Mouse (Mus musculus): ENCODE results near the gene Kctd20. TPM values are rescaled to one million over a fixed set of nuclear protein-coding genes. Genes with fewer than 3 reads are reported as not detected.

The Kctd20 gene
- polyA plus RNA-seq, 1 experiment from 2014 or later, result 83.7 TPM

- H3K4me1 ChIP-seq (ENCODE audit: control insufficient read depth, insufficient read depth, low read length), result no peaks in the 10 kb centered on the region
- no peak within 1 kb of the TSS for H3K4me2 ChIP-seq (replicated peaks; ENCODE audit: low read depth, low read length)
- H3K27me3 ChIP-seq (ENCODE audit: control insufficient read depth, insufficient read depth, low read length), result no peaks in the 10 kb centered on the region
- H3K9me3 ChIP-seq (ENCODE audit: control insufficient read depth, low read length), result peaks cover 4% of the 10 kb centered on the region; the same call in 1 of the 2 replicates
- no peak within 1 kb of the TSS for H3K27ac ChIP-seq (ENCODE audit: low read depth, low read length)
- ATAC-seq (ENCODE audit: low FRiP score, low TSS enrichment), result no peak
- no peak within 1 kb of the TSS for H3K4me3 ChIP-seq (ENCODE audit: low read length)
- WGBS, result 94% methylated on average over 7 of the region's 7 CpGs
- no peak within 1 kb of the TSS for H3K9ac ChIP-seq (ENCODE audit: low read depth, low read length)
- no peaks in the 10 kb centered on the region for H3K36me3 ChIP-seq (ENCODE audit: control insufficient read depth, insufficient read depth, low read length)
Measured at GRCm38 (mm10) chr17:28943740-28944139, 8.0 kb upstream of the Kctd20 start, which contains the start of gene Pxt1. Pxt1 (minus strand) TSS chr17:28943840.

GRCm38 (mm10) chr17:28944481-28944880 lies 7.3 kb upstream of the Kctd20 start:
- Histone ChIP-seq H3K4me2 (replicated peaks; ENCODE audit: low read depth, low read length) (no peak overlapping the region), H3K27ac (ENCODE audit: low read depth, low read length) (no peak overlapping the region), H3K9ac (ENCODE audit: low read depth, low read length) (no peak overlapping the region), H3K4me3 (ENCODE audit: low read length) (no peak overlapping the region), H3K9me3 (ENCODE audit: control insufficient read depth, low read length) (peaks cover 4% of the 10 kb centered on the region; the same call in 1 of the 2 replicates), H3K27me3 (ENCODE audit: control insufficient read depth, insufficient read depth, low read length) (no peaks in the 10 kb centered on the region), H3K36me3 (ENCODE audit: control insufficient read depth, insufficient read depth, low read length) (no peaks in the 10 kb centered on the region), H3K4me1 (ENCODE audit: control insufficient read depth, insufficient read depth, low read length) (no peaks in the 10 kb centered on the region)
- WGBS, result 93% methylated on average over 7 of the region's 7 CpGs
- ATAC-seq (ENCODE audit: low FRiP score, low TSS enrichment), result no peak

GRCm38 (mm10) chr17:28947011-28947939 lies 4.5 kb upstream of the Kctd20 start:
- ATAC-seq (ENCODE audit: low FRiP score, low TSS enrichment), result no peak
- Histone ChIP-seq H3K36me3 (ENCODE audit: control insufficient read depth, insufficient read depth, low read length) (no peaks in the 10 kb centered on the region), H3K4me2 (replicated peaks; ENCODE audit: low read depth, low read length) (no peak overlapping the region), H3K9ac (ENCODE audit: low read depth, low read length) (no peak overlapping the region), H3K9me3 (ENCODE audit: control insufficient read depth, low read length) (peaks cover 4% of the 10 kb centered on the region; the same call in 1 of the 2 replicates), H3K27me3 (ENCODE audit: control insufficient read depth, insufficient read depth, low read length) (no peaks in the 10 kb centered on the region), H3K4me3 (ENCODE audit: low read length) (no peak overlapping the region), H3K4me1 (ENCODE audit: control insufficient read depth, insufficient read depth, low read length) (peaks cover 4% of the 10 kb centered on the region), H3K27ac (ENCODE audit: low read depth, low read length) (no peak overlapping the region)
- WGBS, result 90% methylated on average over 19 of the region's 19 CpGs

- H3K4me2 ChIP-seq (replicated peaks; ENCODE audit: low read depth, low read length), result no peak overlapping the region
- peaks cover 4% of the 10 kb centered on the region; the same call in 1 of the 2 replicates for H3K9me3 ChIP-seq (ENCODE audit: control insufficient read depth, low read length)
- no peaks in the 10 kb centered on the region for H3K36me3 ChIP-seq (ENCODE audit: control insufficient read depth, insufficient read depth, low read length)
- no peaks in the 10 kb centered on the region for H3K27me3 ChIP-seq (ENCODE audit: control insufficient read depth, insufficient read depth, low read length)
- H3K27ac ChIP-seq (ENCODE audit: low read depth, low read length), result no peak overlapping the region
- ATAC-seq (ENCODE audit: low FRiP score, low TSS enrichment), result no peak
- H3K4me3 ChIP-seq (ENCODE audit: low read length), result no peak overlapping the region
- WGBS, result 51% methylated on average over 4 of the region's 4 CpGs
- peaks cover 11% of the 10 kb centered on the region for H3K4me1 ChIP-seq (ENCODE audit: control insufficient read depth, insufficient read depth, low read length)
- no peak overlapping the region for H3K9ac ChIP-seq (ENCODE audit: low read depth, low read length)
Measured at GRCm38 (mm10) chr17:28948661-28949060, 3.1 kb upstream of the Kctd20 start.

GRCm38 (mm10) chr17:28950751-28951150 lies 999 bp upstream of the Kctd20 start:
- peaks cover 16% of the 10 kb centered on the region for H3K4me1 ChIP-seq (ENCODE audit: control insufficient read depth, insufficient read depth, low read length)
- H3K4me3 ChIP-seq (ENCODE audit: low read length), result no peak overlapping the region
- no peak overlapping the region for H3K9ac ChIP-seq (ENCODE audit: low read depth, low read length)
- WGBS, result 70% methylated on average over 4 of the region's 4 CpGs
- no peak for ATAC-seq (ENCODE audit: low FRiP score, low TSS enrichment)
- H3K36me3 ChIP-seq (ENCODE audit: control insufficient read depth, insufficient read depth, low read length), result no peaks in the 10 kb centered on the region
- no peaks in the 10 kb centered on the region for H3K27me3 ChIP-seq (ENCODE audit: control insufficient read depth, insufficient read depth, low read length)
- H3K27ac ChIP-seq (ENCODE audit: low read depth, low read length), result no peak overlapping the region
- H3K9me3 ChIP-seq (ENCODE audit: control insufficient read depth, low read length), result peaks cover 4% of the 10 kb centered on the region; the same call in 1 of the 2 replicates
- H3K4me2 ChIP-seq (replicated peaks; ENCODE audit: low read depth, low read length), result no peak overlapping the region

GRCm38 (mm10) chr17:28953251-28953650 lies 1.5 kb downstream of the Kctd20 start:
- no peak for ATAC-seq (ENCODE audit: low FRiP score, low TSS enrichment)
- Histone ChIP-seq H3K4me3 (ENCODE audit: low read length) (peak overlapping the region; percentile 80), H3K27me3 (ENCODE audit: control insufficient read depth, insufficient read depth, low read length) (no peaks in the 10 kb centered on the region), H3K4me2 (replicated peaks; ENCODE audit: low read depth, low read length) (peak overlapping the region; percentile 90), H3K9ac (ENCODE audit: low read depth, low read length) (peak overlapping the region; percentile 86), H3K36me3 (ENCODE audit: control insufficient read depth, insufficient read depth, low read length) (peaks cover 7% of the 10 kb centered on the region; the same call in 1 of the 2 replicates), H3K9me3 (ENCODE audit: control insufficient read depth, low read length) (0 out of 2 replicates have a peak, but pooled peaks cover 4% of the 10 kb centered on the region), H3K4me1 (ENCODE audit: control insufficient read depth, insufficient read depth, low read length) (peaks cover 16% of the 10 kb centered on the region), H3K27ac (ENCODE audit: low read depth, low read length) (peak overlapping the region; percentile 96; the same call in 1 of the 2 replicates)
- 8% methylated on average over 9 of the region's 9 CpGs for WGBS

- no peak for ATAC-seq (ENCODE audit: low FRiP score, low TSS enrichment)
- H3K36me3 ChIP-seq (ENCODE audit: control insufficient read depth, insufficient read depth, low read length), result peaks cover 10% of the 10 kb centered on the region; the same call in 1 of the 2 replicates
- H3K27me3 ChIP-seq (ENCODE audit: control insufficient read depth, insufficient read depth, low read length), result no peaks in the 10 kb centered on the region
- WGBS, result 95% methylated on average over 9 of the region's 9 CpGs
- H3K9me3 ChIP-seq (ENCODE audit: control insufficient read depth, low read length), result 0 out of 2 replicates have a peak, but pooled peaks cover 4% of the 10 kb centered on the region
- no peak overlapping the region for H3K4me3 ChIP-seq (ENCODE audit: low read length)
- no peak overlapping the region for H3K4me2 ChIP-seq (replicated peaks; ENCODE audit: low read depth, low read length)
- no peak overlapping the region for H3K9ac ChIP-seq (ENCODE audit: low read depth, low read length)
- no peak overlapping the region for H3K27ac ChIP-seq (ENCODE audit: low read depth, low read length)
- H3K4me1 ChIP-seq (ENCODE audit: control insufficient read depth, insufficient read depth, low read length), result peaks cover 16% of the 10 kb centered on the region
Measured at GRCm38 (mm10) chr17:28954416-28954815, 2.7 kb downstream of the Kctd20 start.

- 75% methylated on average over 10 of the region's 10 CpGs for WGBS
- Histone ChIP-seq H3K4me2 (replicated peaks; ENCODE audit: low read depth, low read length) (no peak overlapping the region), H3K27ac (ENCODE audit: low read depth, low read length) (no peak overlapping the region), H3K4me1 (ENCODE audit: control insufficient read depth, insufficient read depth, low read length) (no peaks in the 10 kb centered on the region), H3K4me3 (ENCODE audit: low read length) (no peak overlapping the region), H3K27me3 (ENCODE audit: control insufficient read depth, insufficient read depth, low read length) (no peaks in the 10 kb centered on the region), H3K36me3 (ENCODE audit: control insufficient read depth, insufficient read depth, low read length) (peaks cover 56% of the 10 kb centered on the region), H3K9ac (ENCODE audit: low read depth, low read length) (no peak overlapping the region), H3K9me3 (ENCODE audit: control insufficient read depth, low read length) (0 out of 2 replicates have a peak, but pooled peaks cover 4% of the 10 kb centered on the region)
- ATAC-seq (ENCODE audit: low FRiP score, low TSS enrichment), result no peak
Measured at GRCm38 (mm10) chr17:28960597-28960996, 8.8 kb downstream of the Kctd20 start.

- 76% methylated on average over 10 of the region's 10 CpGs for WGBS
- Histone ChIP-seq H3K9me3 (ENCODE audit: control insufficient read depth, low read length) (no peaks in the 10 kb centered on the region), H3K27me3 (ENCODE audit: control insufficient read depth, insufficient read depth, low read length) (no peaks in the 10 kb centered on the region), H3K9ac (ENCODE audit: low read depth, low read length) (no peak overlapping the region), H3K4me1 (ENCODE audit: control insufficient read depth, insufficient read depth, low read length) (no peaks in the 10 kb centered on the region), H3K4me2 (replicated peaks; ENCODE audit: low read depth, low read length) (no peak overlapping the region), H3K27ac (ENCODE audit: low read depth, low read length) (no peak overlapping the region), H3K36me3 (ENCODE audit: control insufficient read depth, insufficient read depth, low read length) (peaks cover 65% of the 10 kb centered on the region), H3K4me3 (ENCODE audit: low read length) (no peak overlapping the region)
- no peak for ATAC-seq (ENCODE audit: low FRiP score, low TSS enrichment)
Measured at GRCm38 (mm10) chr17:28961596-28961995, 9.8 kb downstream of the Kctd20 start.
